Mouse (Mus musculus) lung, embryonic 14.5 days (tissue): Measurements from ENCODE around the gene 2610042L04Rik. TPM values are rescaled to one million over a fixed set of nuclear protein-coding genes. Genes with fewer than 3 reads are reported as not detected.
A peak's percentile ranks its signal among the peaks of the same experiment; 100 is the strongest.
"Not testable (repeated sequence)": the region's sequence is repeated elsewhere in the genome, so short reads cannot be mapped to it uniquely, and the experiment has no call there.

ENCODE experiments used
- ATAC-seq: fragments of 200-750 bp; cut with Nextera tagmentation; 2 replicates; pipeline ENCODE4 v1.8.0; 2017; ENCODE audit warnings: mild to moderate bottlenecking, moderate TSS enrichment, moderate library complexity; ENCODE audit not compliant: insufficient read depth
- DNase-seq: peaks from one replicate; pipeline ENCODE4 v3.0.0-alpha.2; 2015
- H3K27ac ChIP-seq: fragments of 300-500 bp; sonication (generic); 2 replicates; pipeline ENCODE4 v1.5.1; 2014; ENCODE audit warnings: low read depth, mild to moderate bottlenecking, moderate library complexity
- H3K27me3 ChIP-seq: fragments of 300-500 bp; sonication (generic); 2 replicates; pipeline ENCODE4 v1.6.1; 2014; ENCODE audit warnings: low read length, control low read depth; ENCODE audit not compliant: insufficient read depth
- H3K36me3 ChIP-seq: fragments of 300-500 bp; sonication (generic); 2 replicates; pipeline ENCODE4 v1.6.1; 2014; ENCODE audit warnings: control low read depth; ENCODE audit not compliant: insufficient read depth
- H3K4me1 ChIP-seq: fragments of 300-500 bp; sonication (generic); 2 replicates; pipeline ENCODE4 v1.6.1; 2014; ENCODE audit warnings: antibody characterized with exemption, control low read depth; ENCODE audit not compliant: insufficient read depth
- H3K4me2 ChIP-seq: fragments of 300-500 bp; sonication (generic); 2 replicates; pipeline ENCODE4 v1.6.1; 2014; ENCODE audit warnings: mild to moderate bottlenecking
- H3K4me3 ChIP-seq: fragments of 300-500 bp; sonication (generic); 2 replicates; pipeline ENCODE4 v1.5.1; 2014; ENCODE audit warnings: low read depth, low read length
- H3K9ac ChIP-seq: fragments of 300-500 bp; sonication (generic); 2 replicates; pipeline ENCODE4 v1.6.1; 2014
- H3K9me3 ChIP-seq: fragments of 300-500 bp; sonication (generic); 2 replicates; pipeline ENCODE4 v1.6.1; 2016; ENCODE audit warnings: low read depth, low read length, control low read depth
- WGBS: fragments of 180-500 bp; shearing (Covaris S2); extraction: QIAGEN DNeasy Blood & Tissue Kit; methylation state at CpG from one replicate; pipeline ENCODE4 v1.1.7; 2014; 5-methylcytosine and 5-hydroxymethylcytosine counted together
- polyA plus RNA-seq: library from polyadenylated mRNA; unstranded; fragments of >200 nt; fragmentation: Nextera tagmentation; extraction: Ambion mirVana; gene quantifications from 2 replicates; pipeline ENCODE4 v1.2.1, GENCODE M21; 2014

The 2610042L04Rik gene
- polyA plus RNA-seq: 0.25 and 0.39 TPM in 2 replicates

DNA sequence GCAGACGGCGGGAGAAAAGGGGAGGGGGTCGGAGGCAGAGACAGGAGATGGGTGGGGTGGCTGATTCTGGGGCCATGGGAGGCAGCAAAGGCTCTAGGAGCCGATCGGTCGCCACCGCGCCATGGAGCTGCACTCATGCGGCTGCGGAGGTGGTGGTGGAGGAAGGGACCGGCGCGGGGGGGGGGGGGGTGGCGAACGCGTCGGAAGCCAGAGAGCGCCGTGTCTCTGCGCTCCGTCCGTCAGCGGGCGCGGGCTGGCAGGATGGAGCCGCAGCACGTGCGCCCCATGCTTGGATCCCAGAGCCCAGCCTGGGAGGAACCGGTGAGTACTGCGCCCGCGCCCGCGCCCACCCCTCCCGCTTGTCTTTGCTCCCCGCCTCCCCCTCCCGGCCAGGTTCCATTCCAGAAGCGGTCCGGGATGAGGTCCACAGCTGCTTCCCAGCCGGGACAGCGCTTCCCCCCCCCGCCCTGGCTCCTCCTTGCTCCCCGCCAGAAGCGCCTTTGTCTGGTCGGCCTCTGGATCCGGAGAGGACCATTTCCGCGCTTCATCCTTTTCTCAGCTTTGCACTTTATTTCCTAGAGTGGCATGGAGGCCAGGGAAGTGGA lies at the start of gene 2610042L04Rik:
Gene 2610042L04Rik (plus strand): TSS at position 288 of the 605 bp plus-strand sequence.
- not testable (repeated sequence) for H3K27ac ChIP-seq, H3K4me1 ChIP-seq, H3K9ac ChIP-seq, H3K27me3 ChIP-seq, H3K9me3 ChIP-seq, ATAC-seq, H3K36me3 ChIP-seq
- H3K4me2 ChIP-seq: peak within 1 kb of the TSS; percentile 62
- under 1% methylated on average over 15 of the region's 48 CpGs for WGBS
- H3K4me3 ChIP-seq: peak within 1 kb of the TSS; percentile 29
- peak; percentile 1 for DNase-seq

DNA sequence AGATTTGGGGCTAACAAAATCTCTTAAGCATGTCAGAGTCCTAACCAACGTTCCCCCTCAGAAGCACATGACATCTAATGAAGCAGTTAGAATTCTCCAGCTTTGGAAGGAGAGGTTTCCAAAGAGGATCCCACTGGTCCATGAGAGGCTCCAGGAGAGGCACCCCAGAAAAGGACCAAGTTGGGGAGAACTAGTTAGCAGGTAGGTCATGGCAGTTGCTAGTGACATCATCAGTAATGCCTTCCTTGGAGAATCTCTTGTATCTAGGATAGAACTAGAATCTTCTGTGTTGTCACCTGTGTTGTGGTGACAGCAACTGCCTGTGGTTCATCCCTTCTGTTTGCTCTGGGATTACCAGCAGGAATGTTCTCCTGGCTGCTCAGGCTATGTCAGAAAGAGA lies 17.6 kb upstream of the 2610042L04Rik start, which contains the start of gene Gm3149:
Gene Gm3149 (plus strand): TSS at position 301 of the 400 bp plus-strand sequence.
- H3K9ac ChIP-seq, H3K9me3 ChIP-seq, H3K27ac ChIP-seq, H3K4me3 ChIP-seq, DNase-seq, H3K4me2 ChIP-seq, H3K36me3 ChIP-seq, ATAC-seq, H3K4me1 ChIP-seq, H3K27me3 ChIP-seq: not testable (repeated sequence)
- no CpG with 5 or more reads among the region's 1 CpGs for WGBS

DNA sequence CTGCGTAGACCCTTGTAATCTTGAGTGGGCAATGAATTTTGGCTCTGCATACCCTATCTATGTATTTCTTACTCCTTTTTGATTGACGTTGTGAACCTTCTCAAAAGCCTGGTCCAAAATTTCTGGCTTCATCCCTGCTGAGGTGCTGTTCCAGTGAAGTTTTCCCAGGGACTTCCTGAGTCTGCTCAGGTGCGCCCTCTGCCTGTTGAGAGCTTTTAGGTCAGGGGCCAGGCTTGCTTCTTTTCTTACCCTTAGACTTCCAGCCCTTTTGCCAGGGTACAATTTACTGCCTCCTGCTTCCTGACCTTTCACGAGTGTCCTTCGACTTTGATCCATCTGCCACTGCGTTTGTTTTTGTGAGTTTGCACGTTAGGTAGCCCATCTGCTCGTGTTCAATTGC lies 943 bp downstream of the 2610042L04Rik start:
- not testable (repeated sequence) for H3K27me3 ChIP-seq
- 4% methylated on average over 6 of the region's 8 CpGs for WGBS

DNA sequence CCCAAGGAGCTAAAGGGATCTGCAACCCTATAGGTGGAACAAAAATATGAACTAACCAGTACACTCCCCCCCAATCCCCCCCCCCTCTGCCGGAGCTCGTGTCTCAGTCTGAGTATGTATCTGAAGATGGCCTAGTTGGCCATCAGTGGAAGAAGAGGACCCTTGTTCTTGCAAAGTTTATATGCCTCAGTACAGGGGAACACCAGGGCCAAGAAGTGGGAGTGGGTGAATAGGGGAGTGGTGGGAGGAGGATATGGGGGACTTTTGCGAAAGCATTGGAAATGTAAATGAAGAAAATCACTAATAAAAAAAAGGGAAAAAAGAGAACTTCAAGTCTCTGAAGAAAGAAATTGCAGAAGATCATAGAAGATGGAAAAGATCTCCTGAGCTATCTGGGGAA lies 34.4 kb downstream of the 2610042L04Rik start:
- DNase-seq, H3K36me3 ChIP-seq, H3K4me3 ChIP-seq, H3K9me3 ChIP-seq, H3K27ac ChIP-seq, H3K4me2 ChIP-seq, ATAC-seq, H3K9ac ChIP-seq, H3K4me1 ChIP-seq, H3K27me3 ChIP-seq: not testable (repeated sequence)
- 93% methylated on average over 3 of the region's 3 CpGs for WGBS

More for the DNA sequence above, 943 bp downstream of the 2610042L04Rik start:
- DNase-seq: peak; percentile 0
- H3K27ac ChIP-seq, H3K4me1 ChIP-seq, H3K4me2 ChIP-seq, H3K4me3 ChIP-seq, H3K9me3 ChIP-seq, ATAC-seq, H3K9ac ChIP-seq, H3K36me3 ChIP-seq: not testable (repeated sequence)

DNA sequence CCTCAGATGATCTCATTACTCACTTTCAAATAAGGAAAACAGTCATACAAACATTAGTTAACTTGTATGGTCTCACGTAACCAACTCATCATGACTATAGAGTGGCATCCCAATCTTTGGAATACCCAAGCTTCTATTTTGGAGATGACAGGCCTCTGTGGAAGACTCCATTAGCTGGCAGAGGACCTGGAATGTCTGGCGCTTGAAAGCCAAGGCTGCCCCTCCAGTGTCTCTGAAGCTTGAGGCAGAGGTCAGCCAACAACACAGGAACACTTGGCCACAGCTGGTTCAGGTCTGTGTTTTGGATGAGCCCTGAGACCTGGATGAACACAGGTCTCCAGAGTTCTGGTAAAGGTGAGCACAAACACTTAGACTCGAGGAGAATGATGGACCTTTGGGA lies 35.1 kb downstream of the 2610042L04Rik start:
- not testable (repeated sequence) for H3K27ac ChIP-seq, H3K27me3 ChIP-seq, H3K4me2 ChIP-seq, H3K4me1 ChIP-seq, H3K9ac ChIP-seq, H3K36me3 ChIP-seq, H3K4me3 ChIP-seq, H3K9me3 ChIP-seq, DNase-seq, ATAC-seq
- 78% methylated on average over 3 of the region's 3 CpGs for WGBS

DNA sequence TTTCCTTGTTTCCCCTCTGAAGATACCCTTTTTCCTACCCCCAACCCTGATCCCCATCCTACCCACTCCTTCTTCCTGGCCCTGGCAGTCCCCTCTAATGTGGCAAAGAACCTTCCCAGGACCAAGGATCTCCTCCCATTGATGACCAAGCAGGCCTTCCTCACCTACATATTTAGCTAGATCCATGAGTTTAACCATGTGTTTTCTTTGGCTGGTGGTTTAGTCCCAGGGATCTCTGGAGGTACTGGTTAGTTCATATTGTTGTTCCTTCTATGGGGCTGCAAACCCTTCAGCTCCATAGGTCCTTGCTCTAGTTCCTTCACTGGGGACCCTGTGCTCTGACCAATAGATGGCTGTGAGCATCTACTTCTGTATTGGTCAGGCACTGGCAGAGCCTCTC lies 43.3 kb downstream of the 2610042L04Rik start:
- not testable (repeated sequence) for H3K9ac ChIP-seq, H3K4me1 ChIP-seq, H3K4me3 ChIP-seq, DNase-seq, H3K27ac ChIP-seq, H3K27me3 ChIP-seq, H3K9me3 ChIP-seq, H3K4me2 ChIP-seq, ATAC-seq, H3K36me3 ChIP-seq

DNA sequence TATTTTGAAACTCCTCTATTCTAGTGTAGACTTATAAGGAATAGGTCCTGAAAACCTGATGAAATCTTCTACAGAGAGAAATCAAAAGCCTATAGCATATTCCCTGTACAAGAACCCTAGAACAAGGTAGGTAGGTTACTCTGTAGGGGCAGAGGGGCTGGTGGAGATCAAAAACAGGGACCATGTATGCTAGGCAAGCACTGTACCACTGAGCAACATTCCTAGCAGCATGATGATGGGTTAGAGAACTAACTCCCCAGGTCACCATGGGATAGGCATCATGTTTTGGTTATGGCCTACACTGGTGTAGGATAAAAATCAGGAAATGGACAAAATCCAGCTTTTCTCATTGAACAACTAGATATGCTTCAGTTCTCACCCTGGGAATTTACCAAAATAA lies 51.0 kb downstream of the 2610042L04Rik start:
- H3K36me3 ChIP-seq, H3K27me3 ChIP-seq, H3K4me3 ChIP-seq, H3K9ac ChIP-seq, H3K9me3 ChIP-seq, DNase-seq, H3K4me2 ChIP-seq, ATAC-seq, H3K4me1 ChIP-seq, H3K27ac ChIP-seq: not testable (repeated sequence)

DNA sequence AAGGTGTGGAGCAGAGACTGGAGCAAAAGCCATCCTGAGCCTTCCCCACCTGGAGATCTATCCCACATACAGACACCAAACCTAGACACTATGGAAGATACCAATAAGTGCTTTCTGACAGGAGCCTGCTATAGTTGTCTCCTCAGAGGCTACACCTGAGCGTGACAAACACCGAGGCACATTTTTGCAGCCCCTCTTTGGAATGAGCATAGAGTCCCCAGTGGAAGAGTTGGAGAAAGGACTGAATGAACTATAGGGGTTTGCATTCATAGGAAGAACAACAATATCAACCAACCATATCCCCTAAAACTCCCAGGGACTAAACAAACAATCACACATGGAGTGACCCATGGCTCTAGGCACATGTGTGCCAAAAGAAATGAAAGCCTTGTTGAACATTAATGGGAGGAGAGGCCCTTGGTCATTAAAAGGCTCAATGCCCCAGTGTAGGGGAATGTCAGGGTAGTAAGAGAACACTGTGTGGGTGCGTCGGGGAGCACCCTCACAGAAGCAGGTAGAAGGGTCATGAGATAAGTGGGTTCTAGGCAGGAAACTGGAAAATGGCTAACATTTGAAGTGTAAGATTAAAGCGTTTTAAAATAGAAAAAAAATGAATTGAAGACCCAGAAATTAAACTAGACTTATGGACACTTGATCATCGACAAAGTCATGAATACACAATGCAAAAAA lies 58.4 kb downstream of the 2610042L04Rik start:
- H3K4me1 ChIP-seq, H3K9ac ChIP-seq, H3K36me3 ChIP-seq, H3K4me3 ChIP-seq, DNase-seq, ATAC-seq, H3K27ac ChIP-seq, H3K9me3 ChIP-seq, H3K27me3 ChIP-seq, H3K4me2 ChIP-seq: not testable (repeated sequence)
- WGBS: 86% methylated on average over 2 of the region's 6 CpGs

DNA sequence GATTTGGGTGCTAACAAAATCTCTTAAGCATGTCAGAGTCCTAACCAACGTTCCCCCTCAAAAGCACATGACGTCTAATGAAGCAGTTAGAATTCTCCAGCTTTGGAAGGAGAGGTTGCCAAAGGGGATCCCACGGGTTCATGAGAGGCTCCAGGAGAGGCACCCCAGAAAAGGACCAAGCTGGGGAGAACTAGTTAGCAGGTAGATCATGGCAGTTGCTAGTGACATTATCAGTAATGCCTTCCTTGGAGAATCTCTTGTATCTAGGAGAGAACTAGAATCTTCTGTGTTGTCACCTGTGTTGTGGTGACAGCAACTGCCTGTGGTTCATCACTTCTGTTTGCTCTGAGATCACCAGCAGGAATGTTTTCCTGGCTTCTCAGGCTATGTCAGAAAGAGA lies 62.7 kb downstream of the 2610042L04Rik start, which contains the start of gene Gm3159:
Gene Gm3159 (plus strand): TSS at position 301 of the 400 bp plus-strand sequence.
- not testable (repeated sequence) for H3K27me3 ChIP-seq, H3K4me3 ChIP-seq, H3K27ac ChIP-seq, DNase-seq, ATAC-seq, H3K4me2 ChIP-seq, H3K36me3 ChIP-seq, H3K9ac ChIP-seq, H3K4me1 ChIP-seq, H3K9me3 ChIP-seq
- WGBS: 79% methylated on average over 2 of the region's 3 CpGs

DNA sequence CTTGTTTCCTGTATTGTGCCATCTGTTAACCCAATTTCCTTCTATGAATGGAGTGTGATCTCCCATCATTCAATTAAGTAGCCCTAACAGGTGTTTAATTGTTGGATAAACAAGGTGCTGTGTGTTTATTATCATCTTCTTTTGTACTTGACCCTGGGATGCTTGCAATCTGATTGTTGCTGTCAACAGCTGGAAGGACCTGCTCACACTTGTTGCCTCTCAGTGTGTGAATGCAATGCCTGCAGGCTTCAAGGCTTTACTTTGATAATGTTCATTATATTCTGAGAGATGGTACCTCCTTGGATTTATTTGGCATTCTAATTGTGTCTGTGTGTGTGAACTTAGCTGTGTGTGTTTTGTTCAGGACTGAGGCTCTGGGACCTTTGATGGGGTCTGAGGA lies 64.1 kb downstream of the 2610042L04Rik start:
- H3K4me1 ChIP-seq, H3K9ac ChIP-seq, H3K4me3 ChIP-seq, H3K4me2 ChIP-seq, ATAC-seq, DNase-seq, H3K9me3 ChIP-seq, H3K36me3 ChIP-seq, H3K27me3 ChIP-seq, H3K27ac ChIP-seq: not testable (repeated sequence)
